Mouse (Mus musculus) lung, postnatal 0 days (tissue): ENCODE data around the gene Sorcs2. TPM values are rescaled to one million over a fixed set of nuclear protein-coding genes. Genes with fewer than 3 reads are reported as not detected.
A peak's percentile ranks its signal among the peaks of the same experiment; 100 is the strongest.

Source experiments
- ATAC-seq: fragments of 200-750 bp; cut with Nextera tagmentation; 2 replicates; pipeline ENCODE4 v1.8.0; 2017; ENCODE audit warnings: moderate library complexity
- DNase-seq: peaks from one replicate; pipeline ENCODE4 v3.0.0-alpha.2; 2016; ENCODE audit warnings: low spot score
- H3K27ac ChIP-seq: fragments of 300-500 bp; sonication (generic); 2 replicates; pipeline ENCODE4 v1.5.1; 2014; ENCODE audit warnings: antibody characterized with exemption, mild to moderate bottlenecking, low read length, mixed read lengths
- H3K27me3 ChIP-seq: fragments of 300-500 bp; sonication (generic); replicated peaks from 2 replicates; pipeline ENCODE4 v1.6.1; 2014; ENCODE audit warnings: low read length, mixed read lengths; ENCODE audit not compliant: insufficient read depth
- H3K36me3 ChIP-seq: fragments of 300-500 bp; sonication (generic); 2 replicates; pipeline ENCODE4 v1.6.1; 2014; ENCODE audit warnings: low read length, mixed read lengths; ENCODE audit not compliant: insufficient read depth
- H3K4me1 ChIP-seq: fragments of 300-500 bp; sonication (generic); 2 replicates; pipeline ENCODE4 v1.6.1; 2014; ENCODE audit warnings: antibody characterized with exemption, low read depth, low read length, mixed read lengths; ENCODE audit not compliant: insufficient read depth
- H3K4me2 ChIP-seq: fragments of 300-500 bp; sonication (generic); replicated peaks from 2 replicates; pipeline ENCODE4 v1.6.1; 2014; ENCODE audit warnings: low read depth, mild to moderate bottlenecking, low read length, moderate library complexity, mixed read lengths
- H3K4me3 ChIP-seq: fragments of 300-500 bp; sonication (generic); 2 replicates; pipeline ENCODE4 v1.5.1; 2014; ENCODE audit warnings: low read depth, low read length
- H3K9ac ChIP-seq: fragments of 300-500 bp; sonication (generic); replicated peaks from 2 replicates; pipeline ENCODE4 v1.6.1; 2014; ENCODE audit warnings: low read depth, mild to moderate bottlenecking
- H3K9me3 ChIP-seq: fragments of 300-500 bp; sonication (generic); 2 replicates; pipeline ENCODE4 v1.6.1; 2016; ENCODE audit warnings: low read length, mixed read lengths
- CTCF ChIP-seq: IDR thresholded peaks from 2 replicates; pipeline ENCODE4 v1.5.1; 2016; ENCODE audit warnings: antibody characterized with exemption, mild to moderate bottlenecking
- EP300 ChIP-seq: IDR thresholded peaks from 2 replicates; pipeline ENCODE4 v1.6.1; 2016; ENCODE audit warnings: antibody characterized with exemption, mild to moderate bottlenecking, control low read depth
- WGBS: fragments of 180-500 bp; shearing (Covaris S2); extraction: QIAGEN DNeasy Blood & Tissue Kit; methylation state at CpG from one replicate; pipeline ENCODE4 v1.1.7; 2014; 5-methylcytosine and 5-hydroxymethylcytosine counted together
- polyA plus RNA-seq: library from polyadenylated mRNA; unstranded; fragments of >200 nt; fragmentation: Nextera tagmentation; extraction: Ambion mirVana; gene quantifications from 2 replicates; pipeline ENCODE4 v1.2.1, GENCODE M21; 2015

Sorcs2 gene
- polyA plus RNA-seq = 9.4 TPM in 2 replicates

DNA sequence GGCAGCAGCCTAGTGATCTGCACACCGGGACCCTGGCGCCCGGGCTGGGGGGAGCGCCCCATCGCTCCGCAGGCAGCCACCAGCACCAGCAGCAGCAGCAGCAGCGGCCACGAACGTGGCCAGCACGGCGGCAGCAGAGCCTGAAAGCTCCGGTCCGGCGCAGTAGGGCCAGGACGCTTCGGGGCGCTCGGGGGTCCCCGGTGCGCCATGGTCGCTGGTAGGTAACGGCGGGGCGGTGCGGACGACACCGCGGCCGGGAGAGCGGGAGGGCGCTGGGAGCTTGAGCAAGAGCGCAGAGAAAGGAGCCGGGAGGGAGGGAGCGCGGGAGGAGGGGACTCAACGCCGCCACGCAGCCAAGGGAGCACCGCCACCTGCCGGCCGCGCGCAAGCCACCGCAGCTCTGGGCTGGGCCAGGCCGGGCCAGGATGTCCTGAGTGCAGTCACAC is at the start of gene Sorcs2:
Sorcs2 (minus strand) TSS at position 303 of the 446 bp plus-strand sequence.
- peak; percentile 88 for ATAC-seq

GRCm38 (mm10) chr5:36446166-36446890 is 48.4 kb upstream of the Sorcs2 start:
- no peak for TF ChIP-seq CTCF
- no peak for TF ChIP-seq EP300
- H3K4me1 ChIP-seq = no peaks in the 10 kb centered on the region
- H3K27me3 ChIP-seq = no peaks in the 10 kb centered on the region
- H3K4me3 ChIP-seq = no peak overlapping the region
- H3K9me3 ChIP-seq = no peaks in the 10 kb centered on the region
- no peaks in the 10 kb centered on the region for H3K36me3 ChIP-seq
- 24% methylated on average over 9 of the region's 9 CpGs for WGBS
- DNase-seq = no peak
- no peak overlapping the region for H3K27ac ChIP-seq
- H3K9ac ChIP-seq = no peak overlapping the region
- no peak for ATAC-seq
- no peak overlapping the region for H3K4me2 ChIP-seq

More for the DNA sequence above, at the start of gene Sorcs2:
- peak; percentile 94 for DNase-seq
- no peak within 1 kb of the TSS for H3K27ac ChIP-seq
- H3K4me3 ChIP-seq = peak within 1 kb of the TSS; percentile 59
- peak within 1 kb of the TSS; percentile 100 for H3K4me2 ChIP-seq
- no peaks in the 10 kb centered on the region for H3K9me3 ChIP-seq
- H3K36me3 ChIP-seq = no peaks in the 10 kb centered on the region
- WGBS = under 1% methylated on average over 38 of the region's 45 CpGs
- H3K4me1 ChIP-seq = no peaks in the 10 kb centered on the region
- no peak for TF ChIP-seq EP300
- peak; percentile 96 for TF ChIP-seq CTCF
- H3K9ac ChIP-seq = peak within 1 kb of the TSS; percentile 50
- H3K27me3 ChIP-seq = peaks cover 3% of the 10 kb centered on the region; the same call in 1 of the 2 replicates

DNA sequence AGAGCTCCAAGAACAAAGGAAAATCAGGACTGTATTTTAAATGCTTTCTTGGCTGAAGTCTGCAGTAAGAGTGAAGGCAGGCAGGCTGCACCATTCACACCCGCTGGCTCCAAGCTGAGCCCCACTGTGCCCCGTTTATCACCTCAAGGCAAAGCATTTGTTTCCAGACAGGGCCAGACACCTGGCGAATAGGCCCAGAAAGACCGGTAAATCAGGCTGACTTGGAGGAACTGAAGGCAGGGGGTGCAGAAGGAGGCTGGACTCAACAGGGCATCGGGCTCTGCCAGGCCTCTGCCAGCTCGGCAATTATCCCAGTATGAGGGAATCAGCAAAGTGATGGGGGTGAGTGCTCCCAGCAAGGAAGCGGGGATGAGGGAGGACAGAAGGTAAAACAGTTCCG is 47.1 kb upstream of the Sorcs2 start:
- Histone ChIP-seq H3K27ac (no peak overlapping the region), H3K9ac (no peak overlapping the region), H3K9me3 (no peaks in the 10 kb centered on the region), H3K4me3 (no peak overlapping the region), H3K36me3 (no peaks in the 10 kb centered on the region), H3K4me1 (no peaks in the 10 kb centered on the region), H3K27me3 (no peaks in the 10 kb centered on the region), H3K4me2 (no peak overlapping the region)
- 20% methylated on average over 8 of the region's 8 CpGs for WGBS
- TF ChIP-seq EP300 (no peak), CTCF (no peak)
- no peak for DNase-seq
- no peak for ATAC-seq

- DNase-seq (no peak), ATAC-seq (no peak)
- Histone ChIP-seq H3K27ac (no peak overlapping the region), H3K36me3 (no peaks in the 10 kb centered on the region), H3K4me3 (no peak overlapping the region), H3K4me2 (no peak overlapping the region), H3K4me1 (no peaks in the 10 kb centered on the region), H3K9ac (no peak overlapping the region), H3K27me3 (no peaks in the 10 kb centered on the region), H3K9me3 (no peaks in the 10 kb centered on the region)
- WGBS = 52% methylated on average over 4 of the region's 4 CpGs
- no peak for TF ChIP-seq EP300
- no peak for TF ChIP-seq CTCF
Observed at GRCm38 (mm10) chr5:36444611-36445010, 46.7 kb upstream of the Sorcs2 start.

- ATAC-seq = no peak
- H3K27ac ChIP-seq = no peak overlapping the region
- DNase-seq = no peak
- TF ChIP-seq EP300 = no peak
- 47% methylated on average over 3 of the region's 3 CpGs for WGBS
- no peaks in the 10 kb centered on the region for H3K27me3 ChIP-seq
- no peaks in the 10 kb centered on the region for H3K36me3 ChIP-seq
- no peak overlapping the region for H3K4me2 ChIP-seq
- H3K4me1 ChIP-seq = no peaks in the 10 kb centered on the region
- no peak overlapping the region for H3K9ac ChIP-seq
- no peak overlapping the region for H3K4me3 ChIP-seq
- no peaks in the 10 kb centered on the region for H3K9me3 ChIP-seq
Observed at GRCm38 (mm10) chr5:36440741-36441140, 42.8 kb upstream of the Sorcs2 start.

GRCm38 (mm10) chr5:36436858-36437257 is 38.9 kb upstream of the Sorcs2 start:
- ATAC-seq = no peak
- Histone ChIP-seq H3K36me3 (no peaks in the 10 kb centered on the region), H3K4me2 (no peak overlapping the region), H3K27me3 (no peaks in the 10 kb centered on the region), H3K4me1 (no peaks in the 10 kb centered on the region), H3K9ac (no peak overlapping the region), H3K27ac (no peak overlapping the region), H3K9me3 (no peaks in the 10 kb centered on the region), H3K4me3 (no peak overlapping the region)
- TF ChIP-seq EP300 = no peak
- no peak for TF ChIP-seq CTCF
- DNase-seq = no peak
- 67% methylated on average over 4 of the region's 4 CpGs for whole genome bisulfite sequencing
